Mouse (Mus musculus) small intestine, adult 2 months (tissue): Measurements from ENCODE around the gene Spats2.

Experiments used
- CTCF ChIP-seq: fragments of 200-500 bp; IDR thresholded peaks from 2 replicates; pipeline ENCODE4 v1.5.1; 2012; ENCODE audit warnings: low read depth, mild to moderate bottlenecking, control low read depth, inconsistent platforms, low read length, moderate library complexity, mixed read lengths; ENCODE audit not compliant: insufficient replicate concordance, insufficient read length; ENCODE audit errors: extremely low read depth
- POLR2A ChIP-seq: fragments of 200-500 bp; IDR thresholded peaks from 2 replicates; pipeline ENCODE4 v1.6.1; 2012; ENCODE audit warnings: low read depth, mild to moderate bottlenecking, control low read depth, inconsistent platforms, low read length, moderate library complexity

- TF ChIP-seq CTCF (no peak), POLR2A (no peak)
Observed at GRCm38 (mm10) chr15:99083867-99084557, 41.7 kb upstream of the Spats2 start.
